Mouse (Mus musculus): ENCODE measurements around the gene Txnrd2. TPM values are rescaled to one million over a fixed set of nuclear protein-coding genes. Genes with fewer than 3 reads are reported as not detected.

Txnrd2 gene
- polyA plus RNA-seq, 1 experiment from 2014 or later, result 31.7 TPM

DNA sequence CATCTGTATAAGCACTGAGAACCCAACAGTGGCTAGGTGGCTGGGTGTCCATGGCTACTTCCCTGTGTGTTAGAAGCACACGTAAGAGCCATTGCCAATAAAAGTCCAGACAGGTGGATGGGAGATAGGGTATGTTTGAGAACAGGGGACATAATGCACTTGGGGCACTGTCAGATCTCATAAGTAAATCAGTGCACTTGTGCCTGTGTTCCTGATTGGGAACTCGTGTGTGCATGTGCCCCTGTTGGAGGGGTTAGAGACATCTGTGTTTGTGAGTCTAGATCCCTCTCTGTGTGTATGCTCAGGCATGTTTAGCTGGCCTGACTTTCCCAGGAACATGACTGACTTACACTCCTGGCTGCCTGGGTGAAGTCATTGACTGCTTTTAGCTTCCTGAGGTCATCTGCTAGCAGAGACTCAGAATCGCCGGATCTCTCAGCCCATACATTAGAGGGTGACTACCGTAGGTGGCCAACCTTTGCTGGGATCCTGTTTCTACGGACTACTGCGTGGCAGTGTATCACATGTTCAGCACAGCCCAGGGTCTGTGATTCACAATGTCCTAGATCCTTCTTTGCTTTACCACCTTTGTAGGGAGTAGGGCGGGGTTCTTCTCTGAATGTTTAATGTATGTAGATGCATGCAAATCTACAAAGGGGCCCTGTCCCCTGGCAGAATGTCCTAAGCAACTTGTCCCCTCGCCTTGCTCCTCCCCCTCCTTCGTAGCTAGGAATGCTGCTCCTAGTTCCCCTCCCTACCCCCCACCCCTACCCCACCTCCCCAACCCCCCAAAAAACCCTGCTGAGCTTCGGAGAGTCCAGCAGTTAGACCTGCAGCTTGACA, 31.2 kb upstream of the Txnrd2 start:
- H3K9ac ChIP-seq, result no peak overlapping the region; the same call in 1 of the 2 replicates
- no peak for ATAC-seq (ENCODE audit: low FRiP score, low read depth)
- peak overlapping the region; percentile 91 for H3K4me2 ChIP-seq
- H3K9me3 ChIP-seq, result no peaks in the 10 kb centered on the region
- 11% methylated on average over 11 of the region's 11 CpGs for WGBS
- peaks cover 65% of the 10 kb centered on the region for H3K4me1 ChIP-seq (replicated peaks)
- H3K27ac ChIP-seq (replicated peaks), result peak overlapping the region; percentile 65
- peaks cover 22% of the 10 kb centered on the region for H3K36me3 ChIP-seq
- no peak overlapping the region for H3K4me3 ChIP-seq
- H3K27me3 ChIP-seq, result no peaks in the 10 kb centered on the region

DNA sequence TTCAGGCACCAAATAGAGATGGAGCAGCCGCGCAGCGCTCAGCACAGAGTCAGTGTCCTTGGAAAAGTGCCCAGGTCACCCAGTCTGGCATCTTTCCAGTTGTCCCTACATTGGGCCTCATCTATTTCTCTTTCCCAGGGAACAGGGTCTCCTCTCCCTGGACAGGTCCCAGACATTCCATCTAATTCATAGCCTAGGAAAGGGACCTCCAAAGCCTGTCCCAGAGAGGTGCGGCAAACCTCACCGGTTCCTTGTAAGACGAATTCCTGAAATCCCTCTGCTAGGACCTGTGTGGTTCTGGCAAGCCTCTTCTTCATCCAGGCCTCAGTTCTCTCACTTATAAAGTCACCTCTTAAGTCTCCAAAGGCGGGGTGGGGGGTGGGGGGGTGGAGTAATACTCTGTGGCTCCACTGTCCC, 30.6 kb upstream of the Txnrd2 start:
- ATAC-seq (ENCODE audit: low FRiP score, low read depth), result no peak
- Histone ChIP-seq H3K9me3 (no peaks in the 10 kb centered on the region), H3K4me1 (replicated peaks) (peaks cover 71% of the 10 kb centered on the region), H3K36me3 (peaks cover 27% of the 10 kb centered on the region), H3K4me3 (no peak overlapping the region), H3K9ac (no peak overlapping the region), H3K27me3 (no peaks in the 10 kb centered on the region), H3K27ac (replicated peaks) (peak overlapping the region; percentile 78), H3K4me2 (0 out of 2 replicates have a peak overlapping the region, but pooled peaks have one; percentile 18)
- 14% methylated on average over 6 of the region's 7 CpGs for WGBS

DNA sequence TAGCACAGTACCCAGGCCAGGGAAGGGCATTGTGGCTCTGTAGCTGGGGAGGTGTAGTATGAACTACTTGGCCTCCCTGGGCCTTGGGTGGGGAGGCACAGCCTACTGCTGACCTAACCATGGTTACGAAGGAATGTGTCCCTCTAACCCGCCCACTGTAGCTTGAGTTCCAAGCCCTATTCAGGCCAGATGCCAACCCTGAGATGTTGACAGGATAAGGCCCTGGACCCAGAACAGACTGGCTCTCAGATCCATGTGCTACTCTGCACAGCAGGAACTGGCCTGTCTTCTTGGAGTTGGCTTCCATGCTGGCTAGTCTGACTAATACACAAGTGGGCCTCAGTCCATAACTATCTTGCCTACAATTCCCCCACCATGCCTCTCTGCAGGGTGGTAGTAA, 30.0 kb upstream of the Txnrd2 start:
- Histone ChIP-seq H3K27me3 (no peaks in the 10 kb centered on the region), H3K9me3 (no peaks in the 10 kb centered on the region), H3K4me1 (replicated peaks) (peaks cover 77% of the 10 kb centered on the region), H3K27ac (replicated peaks) (peak overlapping the region; percentile 78), H3K9ac (no peak overlapping the region), H3K4me2 (0 out of 2 replicates have a peak overlapping the region, but pooled peaks have one; percentile 18), H3K36me3 (peaks cover 28% of the 10 kb centered on the region), H3K4me3 (no peak overlapping the region)
- 58% methylated on average over 2 of the region's 2 CpGs for WGBS
- peak; percentile 2; the same call in 1 of the 2 replicates for ATAC-seq (ENCODE audit: low FRiP score, low read depth)

DNA sequence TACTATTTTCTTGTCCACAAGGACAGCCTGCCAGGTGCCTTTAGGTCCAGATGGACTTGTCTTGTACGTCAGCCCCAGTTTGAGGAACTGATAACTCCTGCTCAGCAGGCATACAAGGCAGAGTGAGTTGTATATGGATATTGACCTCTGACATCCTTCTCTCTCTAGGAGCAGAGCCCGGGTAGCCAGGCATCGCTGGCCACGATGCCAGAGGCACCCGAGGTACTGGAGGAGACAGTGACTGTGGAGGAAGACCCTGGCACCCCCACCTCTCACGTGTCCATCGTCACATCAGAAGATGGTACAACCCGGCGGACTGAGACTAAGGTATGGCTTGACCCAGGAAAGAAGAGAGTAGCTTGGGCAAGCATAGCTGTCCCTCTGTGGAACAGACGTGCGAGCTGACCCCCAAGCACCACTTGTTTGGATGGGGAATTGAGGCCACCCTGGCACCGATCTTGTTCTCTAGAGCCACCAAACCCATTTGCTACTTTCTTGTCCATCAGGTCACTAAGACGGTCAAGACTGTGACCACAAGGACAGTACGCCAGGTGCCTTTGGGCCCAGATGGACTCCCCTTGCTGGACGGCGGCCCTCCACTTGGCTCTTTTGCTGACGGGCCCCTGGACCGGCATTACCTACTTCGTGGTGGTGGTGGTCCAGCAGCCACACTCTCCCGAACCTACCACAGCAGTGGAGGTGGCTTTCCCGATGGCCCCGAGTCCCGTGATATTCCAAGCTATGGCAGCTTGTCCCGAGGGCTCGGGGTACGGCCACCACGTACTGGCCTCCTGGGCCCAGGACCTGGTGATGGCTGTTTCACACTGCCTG, 29.2 kb upstream of the Txnrd2 start:
- ATAC-seq (ENCODE audit: low FRiP score, low read depth), result no peak
- H3K9ac ChIP-seq, result no peak overlapping the region
- H3K4me3 ChIP-seq, result no peak overlapping the region
- no peaks in the 10 kb centered on the region for H3K27me3 ChIP-seq
- 96% methylated on average over 27 of the region's 27 CpGs for WGBS
- no peak overlapping the region for H3K4me2 ChIP-seq
- peak overlapping the region; percentile 78 for H3K27ac ChIP-seq (replicated peaks)
- no peaks in the 10 kb centered on the region for H3K9me3 ChIP-seq
- H3K36me3 ChIP-seq, result peaks cover 36% of the 10 kb centered on the region
- H3K4me1 ChIP-seq (replicated peaks), result peaks cover 81% of the 10 kb centered on the region

DNA sequence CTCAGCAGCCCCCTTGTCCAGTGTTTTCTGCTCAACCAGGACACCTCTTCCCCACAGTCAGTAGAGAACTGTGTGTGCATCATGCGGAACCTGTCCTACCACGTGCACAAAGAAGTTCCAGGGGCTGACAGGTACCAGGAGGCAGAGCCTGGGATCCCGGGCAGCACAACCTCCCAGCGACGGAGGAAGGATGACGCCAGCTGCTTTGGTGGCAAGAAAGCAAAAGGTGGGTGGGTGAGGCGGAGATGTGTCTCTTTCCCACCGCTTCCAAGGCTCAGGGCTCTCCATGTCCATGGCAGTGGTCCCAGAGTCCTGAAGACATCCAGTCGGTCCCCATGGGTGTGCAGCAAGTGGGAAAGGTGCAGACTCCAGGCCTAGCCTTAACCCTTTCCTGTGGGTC, 26.2 kb upstream of the Txnrd2 start:
- Histone ChIP-seq H3K4me2 (peak overlapping the region; percentile 11; the same call in 1 of the 2 replicates), H3K27ac (replicated peaks) (peak overlapping the region; percentile 69), H3K27me3 (no peaks in the 10 kb centered on the region), H3K9me3 (no peaks in the 10 kb centered on the region), H3K9ac (no peak overlapping the region), H3K36me3 (peaks cover 60% of the 10 kb centered on the region), H3K4me1 (replicated peaks) (peaks cover 51% of the 10 kb centered on the region), H3K4me3 (no peak overlapping the region)
- ATAC-seq (ENCODE audit: low FRiP score, low read depth), result no peak
- 35% methylated on average over 9 of the region's 9 CpGs for WGBS

DNA sequence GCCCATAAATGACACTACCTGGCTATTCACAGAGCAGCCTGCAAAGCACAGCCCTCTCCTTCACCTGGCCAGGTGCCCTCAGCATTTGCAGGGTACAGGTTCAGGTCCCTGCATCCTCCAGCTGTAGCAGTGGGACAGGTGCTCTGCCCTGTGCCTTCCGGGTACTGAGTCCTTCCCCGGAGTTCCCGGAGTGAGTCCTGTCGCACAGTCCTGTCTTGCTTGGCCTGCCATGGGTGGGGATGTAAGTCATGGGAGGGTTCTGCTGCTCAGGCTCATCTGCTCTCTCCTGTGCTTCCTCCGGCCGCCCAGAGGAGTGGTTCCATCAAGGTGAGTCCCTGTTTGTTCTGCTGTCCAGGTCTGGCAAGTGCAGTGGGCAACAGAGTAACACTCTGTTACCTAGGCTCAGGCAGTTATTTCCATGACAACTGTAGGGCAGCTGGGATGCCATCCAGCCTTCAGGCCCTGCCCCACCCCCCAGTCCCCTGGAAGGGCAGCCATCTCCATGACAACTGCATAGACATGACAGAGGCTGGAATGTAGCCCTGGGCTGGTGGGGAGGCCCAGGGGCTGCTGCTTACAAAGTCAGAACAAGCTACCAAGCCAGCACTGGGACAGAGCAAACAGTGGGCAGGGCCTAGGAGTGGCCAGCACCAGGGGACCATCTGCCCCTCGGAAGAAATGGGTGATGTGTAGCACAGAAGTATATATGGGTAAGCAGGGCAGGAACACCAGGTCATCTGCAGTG, 25.5 kb upstream of the Txnrd2 start:
- Histone ChIP-seq H3K27ac (replicated peaks) (peak overlapping the region; percentile 69), H3K36me3 (peaks cover 65% of the 10 kb centered on the region), H3K4me3 (no peak overlapping the region), H3K4me2 (peak overlapping the region; percentile 11), H3K4me1 (replicated peaks) (peaks cover 45% of the 10 kb centered on the region), H3K27me3 (no peaks in the 10 kb centered on the region), H3K9me3 (no peaks in the 10 kb centered on the region), H3K9ac (no peak overlapping the region)
- peak; percentile 82 for ATAC-seq (ENCODE audit: low FRiP score, low read depth)
- WGBS, result 15% methylated on average over 7 of the region's 7 CpGs

DNA sequence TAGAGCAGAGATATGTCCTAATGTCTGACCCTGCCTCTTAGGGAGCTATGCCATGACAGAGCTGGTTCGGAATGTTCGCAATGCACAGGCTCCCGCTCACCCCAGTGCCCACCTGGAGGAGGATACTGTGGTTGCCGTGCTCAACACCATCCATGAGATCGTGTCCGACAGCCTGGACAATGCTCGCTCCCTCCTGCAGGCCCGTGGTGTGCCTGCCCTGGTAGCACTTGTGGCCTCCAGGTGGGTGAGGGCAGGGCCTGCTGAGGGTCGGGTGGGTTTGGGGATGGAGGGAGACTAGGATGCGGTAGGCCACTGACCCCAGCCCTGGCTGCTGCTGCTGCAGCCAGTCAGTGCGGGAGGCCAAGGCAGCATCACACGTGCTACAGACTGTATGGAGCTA, 22.9 kb upstream of the Txnrd2 start:
- WGBS, result 90% methylated on average over 12 of the region's 12 CpGs
- no peak for ATAC-seq (ENCODE audit: low FRiP score, low read depth)
- Histone ChIP-seq H3K9ac (no peak overlapping the region), H3K27ac (replicated peaks) (no peak overlapping the region), H3K9me3 (no peaks in the 10 kb centered on the region), H3K27me3 (no peaks in the 10 kb centered on the region), H3K4me2 (no peak overlapping the region), H3K4me1 (replicated peaks) (peaks cover 35% of the 10 kb centered on the region), H3K4me3 (no peak overlapping the region), H3K36me3 (peaks cover 61% of the 10 kb centered on the region)

DNA sequence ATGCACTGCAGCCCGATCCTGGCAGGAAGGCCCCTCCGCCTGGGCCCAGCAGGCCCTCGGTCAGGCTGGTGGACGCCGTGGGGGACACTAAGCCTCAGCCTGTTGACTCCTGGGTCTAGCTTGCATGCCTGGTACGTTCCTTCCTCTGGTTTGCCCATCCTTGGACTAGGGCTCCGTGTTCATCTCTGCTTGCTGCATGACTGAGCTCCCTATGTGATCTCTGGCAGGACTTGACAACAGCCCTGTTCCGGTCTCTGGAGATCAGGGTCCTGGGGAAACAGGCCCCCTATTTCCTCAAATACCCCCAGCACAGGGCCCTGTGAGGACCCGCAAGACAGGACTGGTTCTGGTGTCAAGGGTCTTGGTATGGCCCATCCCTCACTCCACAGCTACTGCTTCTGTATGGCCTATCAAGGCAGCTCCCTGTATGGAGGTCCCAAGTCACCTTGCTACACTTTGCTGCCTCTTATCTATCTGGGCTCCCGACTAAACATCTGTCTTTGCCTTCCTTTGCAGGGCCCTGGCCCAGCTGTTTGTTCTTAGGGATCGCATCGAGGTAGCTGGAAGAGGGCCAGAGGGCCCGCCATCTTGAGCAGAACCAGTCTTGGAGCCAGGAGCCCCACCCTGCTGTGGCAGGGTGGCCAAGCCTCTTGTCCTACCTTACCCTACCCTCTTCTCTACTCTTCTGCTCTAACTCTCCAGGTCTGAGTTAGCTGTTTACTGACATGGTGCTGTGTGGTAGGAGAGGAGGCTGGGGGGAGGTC, 20.9 kb upstream of the Txnrd2 start:
- Histone ChIP-seq H3K27me3 (no peaks in the 10 kb centered on the region), H3K9me3 (no peaks in the 10 kb centered on the region), H3K4me2 (no peak overlapping the region), H3K36me3 (peaks cover 49% of the 10 kb centered on the region), H3K4me3 (no peak overlapping the region), H3K4me1 (replicated peaks) (peaks cover 32% of the 10 kb centered on the region), H3K9ac (no peak overlapping the region), H3K27ac (replicated peaks) (0 out of 2 replicates have a peak overlapping the region, but pooled peaks have one; percentile 11)
- no peak for ATAC-seq (ENCODE audit: low FRiP score, low read depth)
- 82% methylated on average over 13 of the region's 13 CpGs for WGBS

DNA sequence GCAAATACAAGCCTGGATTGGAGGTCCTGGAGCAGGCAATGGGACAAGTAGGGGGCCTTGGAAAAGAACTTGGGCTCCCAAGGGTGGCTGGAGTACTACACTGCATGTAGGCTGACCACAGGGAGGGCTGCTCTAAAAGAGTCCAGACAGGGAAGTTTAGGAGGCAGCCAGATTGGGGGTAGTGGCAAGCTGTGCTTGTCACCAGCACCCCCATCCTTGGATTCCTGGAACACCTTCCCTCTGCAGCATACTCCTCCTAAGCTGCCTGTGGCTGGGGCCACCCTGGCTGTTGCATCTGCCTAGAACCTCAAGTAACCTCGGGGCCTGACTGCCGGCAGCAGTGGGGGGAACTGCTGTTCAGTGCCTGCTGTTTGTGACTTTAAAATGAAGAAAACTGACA, 20.3 kb upstream of the Txnrd2 start:
- Histone ChIP-seq H3K27ac (replicated peaks) (0 out of 2 replicates have a peak overlapping the region, but pooled peaks have one; percentile 11), H3K4me1 (replicated peaks) (peaks cover 32% of the 10 kb centered on the region), H3K36me3 (peaks cover 47% of the 10 kb centered on the region), H3K27me3 (no peaks in the 10 kb centered on the region), H3K9me3 (no peaks in the 10 kb centered on the region), H3K9ac (no peak overlapping the region), H3K4me2 (no peak overlapping the region), H3K4me3 (no peak overlapping the region)
- WGBS, result 65% methylated on average over 2 of the region's 2 CpGs
- ATAC-seq (ENCODE audit: low FRiP score, low read depth), result no peak

DNA sequence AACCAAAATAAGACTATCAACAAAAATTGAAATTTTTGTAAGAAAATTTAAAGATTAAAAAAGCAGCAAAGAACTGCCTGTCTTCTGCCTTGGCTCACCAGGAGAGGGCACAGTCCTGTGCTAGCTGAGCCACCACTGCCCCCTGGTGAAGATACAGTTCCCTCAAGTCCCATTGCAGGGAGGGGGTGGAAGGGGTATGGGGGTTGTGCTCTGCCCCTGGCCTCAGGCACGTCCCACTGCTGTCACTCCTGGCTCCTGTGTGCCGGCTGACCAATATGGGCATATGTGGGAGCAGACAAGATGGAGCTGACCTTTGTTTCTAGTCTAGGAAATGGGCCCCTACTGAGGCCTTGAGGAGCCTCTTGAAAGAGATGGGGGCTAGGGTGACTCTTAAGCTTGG, 19.9 kb upstream of the Txnrd2 start:
- H3K4me3 ChIP-seq, result no peak overlapping the region
- peak overlapping the region; percentile 43; the same call in 1 of the 2 replicates for H3K27ac ChIP-seq (replicated peaks)
- peaks cover 32% of the 10 kb centered on the region for H3K4me1 ChIP-seq (replicated peaks)
- ATAC-seq (ENCODE audit: low FRiP score, low read depth), result peak; percentile 40; the same call in 1 of the 2 replicates
- WGBS, result 4% methylated on average over 2 of the region's 2 CpGs
- no peak overlapping the region for H3K4me2 ChIP-seq
- H3K9ac ChIP-seq, result no peak overlapping the region
- peaks cover 45% of the 10 kb centered on the region for H3K36me3 ChIP-seq
- H3K9me3 ChIP-seq, result no peaks in the 10 kb centered on the region
- no peaks in the 10 kb centered on the region for H3K27me3 ChIP-seq

DNA sequence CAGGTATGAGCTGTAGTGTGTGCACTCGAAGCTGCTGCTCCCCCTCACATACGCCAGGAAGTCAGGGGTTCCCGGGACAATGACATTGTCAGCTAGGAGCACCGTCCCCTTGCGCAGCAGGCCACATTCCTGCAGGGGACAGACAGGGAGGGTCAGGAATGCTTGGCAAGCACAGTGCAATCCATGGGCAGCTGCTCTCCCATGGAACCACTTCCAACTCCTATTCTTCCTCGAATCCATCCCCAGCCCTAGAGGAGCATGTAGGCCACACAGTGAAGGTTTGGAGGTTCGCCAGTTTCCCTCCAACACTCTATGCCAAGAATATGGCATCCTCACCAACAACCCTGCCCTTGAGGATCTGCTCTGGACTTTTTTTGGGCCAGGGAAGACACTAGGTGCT, 18.3 kb upstream of the Txnrd2 start:
- peaks cover 33% of the 10 kb centered on the region for H3K4me1 ChIP-seq (replicated peaks)
- peaks cover 34% of the 10 kb centered on the region for H3K36me3 ChIP-seq
- no peak overlapping the region for H3K4me3 ChIP-seq
- no peaks in the 10 kb centered on the region for H3K9me3 ChIP-seq
- H3K9ac ChIP-seq, result no peak overlapping the region
- WGBS, result 55% methylated on average over 7 of the region's 7 CpGs
- no peak overlapping the region for H3K4me2 ChIP-seq
- H3K27me3 ChIP-seq, result no peaks in the 10 kb centered on the region
- no peak for ATAC-seq (ENCODE audit: low FRiP score, low read depth)
- peak overlapping the region; percentile 58 for H3K27ac ChIP-seq (replicated peaks)
